Mouse (Mus musculus): Measurements from ENCODE around the gene Sbds. TPM values are rescaled to one million over a fixed set of nuclear protein-coding genes. Genes with fewer than 3 reads are reported as not detected.

Gene Sbds
- polyA plus RNA-seq, 1 experiment, result 40.7 TPM

- WGBS, result 92% methylated on average over 5 of the region's 5 CpGs
- no peak for TF ChIP-seq CTCF (conservative IDR thresholded peaks at IDR 0.05; ENCODE audit: insufficient read depth, insufficient read length, low read depth, low read length)
- Histone ChIP-seq H3K27ac (ENCODE audit: insufficient read depth, low read depth, low read length) (no peak overlapping the region), H3K27me3 (replicated peaks; ENCODE audit: control insufficient read depth, insufficient read depth, low read length) (no peaks in the 10 kb centered on the region), H3K4me1 (ENCODE audit: control insufficient read depth, insufficient read depth, low read length) (peaks cover 9% of the 10 kb centered on the region; the same call in 1 of the 2 replicates), H3K36me3 (ENCODE audit: control insufficient read depth, insufficient read depth, low read length) (no peaks in the 10 kb centered on the region), H3K4me3 (ENCODE audit: insufficient read depth, low read depth, low read length) (no peak overlapping the region)
- DNase-seq, result no peak
Measured at GRCm38 (mm10) chr5:130218336-130218735, 37.0 kb downstream of the Sbds start.

- no peak for TF ChIP-seq POLR2A (IDR thresholded peaks at IDR 0.05; ENCODE audit: low read depth, low read length)
- TF ChIP-seq CTCF (conservative IDR thresholded peaks at IDR 0.05; ENCODE audit: insufficient read depth, insufficient read length, low read depth, low read length), result no peak
- 78% methylated on average over 4 of the region's 4 CpGs for WGBS
- Histone ChIP-seq H3K27me3 (replicated peaks; ENCODE audit: control insufficient read depth, insufficient read depth, low read length) (no peaks in the 10 kb centered on the region), H3K27ac (ENCODE audit: insufficient read depth, low read depth, low read length) (no peak overlapping the region), H3K4me1 (ENCODE audit: control insufficient read depth, insufficient read depth, low read length) (0 out of 2 replicates have a peak, but pooled peaks cover 6% of the 10 kb centered on the region), H3K4me3 (ENCODE audit: insufficient read depth, low read depth, low read length) (no peak overlapping the region), H3K36me3 (ENCODE audit: control insufficient read depth, insufficient read depth, low read length) (no peaks in the 10 kb centered on the region)
- DNase-seq, result peak; percentile 49
Measured at GRCm38 (mm10) chr5:130217406-130217805, 37.9 kb downstream of the Sbds start.

- H3K27me3 ChIP-seq (replicated peaks; ENCODE audit: control insufficient read depth, insufficient read depth, low read length), result no peaks in the 10 kb centered on the region
- no peak within 1 kb of the TSS for H3K4me3 ChIP-seq (ENCODE audit: insufficient read depth, low read depth, low read length)
- no peak within 1 kb of the TSS for H3K27ac ChIP-seq (ENCODE audit: insufficient read depth, low read depth, low read length)
- no peak for TF ChIP-seq CTCF (conservative IDR thresholded peaks at IDR 0.05; ENCODE audit: insufficient read depth, insufficient read length, low read depth, low read length)
- no peak for TF ChIP-seq POLR2A (IDR thresholded peaks at IDR 0.05; ENCODE audit: low read depth, low read length)
- H3K36me3 ChIP-seq (ENCODE audit: control insufficient read depth, insufficient read depth, low read length), result no peaks in the 10 kb centered on the region
- WGBS, result 84% methylated on average over 7 of the region's 7 CpGs
- no peak for DNase-seq
- 0 out of 2 replicates have a peak, but pooled peaks cover 6% of the 10 kb centered on the region for H3K4me1 ChIP-seq (ENCODE audit: control insufficient read depth, insufficient read depth, low read length)
Measured at GRCm38 (mm10) chr5:130216781-130217180, 38.5 kb downstream of the Sbds start, which contains the start of gene Tmem248. Gene Tmem248 (plus strand): TSS chr5:130217081.

GRCm38 (mm10) chr5:130212956-130213355, 42.4 kb downstream of the Sbds start:
- no peaks in the 10 kb centered on the region for H3K27me3 ChIP-seq (replicated peaks; ENCODE audit: control insufficient read depth, insufficient read depth, low read length)
- TF ChIP-seq POLR2A (IDR thresholded peaks at IDR 0.05; ENCODE audit: low read depth, low read length) (no peak), CTCF (conservative IDR thresholded peaks at IDR 0.05; ENCODE audit: insufficient read depth, insufficient read length, low read depth, low read length) (no peak)
- H3K36me3 ChIP-seq (ENCODE audit: control insufficient read depth, insufficient read depth, low read length), result no peaks in the 10 kb centered on the region
- no peak overlapping the region for H3K27ac ChIP-seq (ENCODE audit: insufficient read depth, low read depth, low read length)
- WGBS, result 79% methylated on average over 11 of the region's 11 CpGs
- no peak for DNase-seq
- H3K4me1 ChIP-seq (ENCODE audit: control insufficient read depth, insufficient read depth, low read length), result no peaks in the 10 kb centered on the region
- H3K4me3 ChIP-seq (ENCODE audit: insufficient read depth, low read depth, low read length), result no peak overlapping the region

GRCm38 (mm10) chr5:130207299-130207698, 48.0 kb downstream of the Sbds start:
- TF ChIP-seq POLR2A (IDR thresholded peaks at IDR 0.05; ENCODE audit: low read depth, low read length) (no peak), CTCF (conservative IDR thresholded peaks at IDR 0.05; ENCODE audit: insufficient read depth, insufficient read length, low read depth, low read length) (no peak)
- Histone ChIP-seq H3K36me3 (ENCODE audit: control insufficient read depth, insufficient read depth, low read length) (no peaks in the 10 kb centered on the region), H3K4me3 (ENCODE audit: insufficient read depth, low read depth, low read length) (no peak overlapping the region), H3K4me1 (ENCODE audit: control insufficient read depth, insufficient read depth, low read length) (peaks cover 5% of the 10 kb centered on the region; the same call in 1 of the 2 replicates), H3K27me3 (replicated peaks; ENCODE audit: control insufficient read depth, insufficient read depth, low read length) (no peaks in the 10 kb centered on the region), H3K27ac (ENCODE audit: insufficient read depth, low read depth, low read length) (no peak overlapping the region)
- no peak for DNase-seq
- WGBS, result 94% methylated on average over 4 of the region's 4 CpGs

GRCm38 (mm10) chr5:130205441-130206023, 49.8 kb downstream of the Sbds start:
- no peaks in the 10 kb centered on the region for H3K27me3 ChIP-seq (replicated peaks; ENCODE audit: control insufficient read depth, insufficient read depth, low read length)
- TF ChIP-seq POLR2A (IDR thresholded peaks at IDR 0.05; ENCODE audit: low read depth, low read length) (no peak), CTCF (conservative IDR thresholded peaks at IDR 0.05; ENCODE audit: insufficient read depth, insufficient read length, low read depth, low read length) (no peak)
- 78% methylated on average over 3 of the region's 3 CpGs for WGBS
- H3K4me3 ChIP-seq (ENCODE audit: insufficient read depth, low read depth, low read length), result no peak overlapping the region
- peaks cover 14% of the 10 kb centered on the region; the same call in 1 of the 2 replicates for H3K4me1 ChIP-seq (ENCODE audit: control insufficient read depth, insufficient read depth, low read length)
- H3K36me3 ChIP-seq (ENCODE audit: control insufficient read depth, insufficient read depth, low read length), result no peaks in the 10 kb centered on the region
- no peak overlapping the region for H3K27ac ChIP-seq (ENCODE audit: insufficient read depth, low read depth, low read length)
- DNase-seq, result no peak

GRCm38 (mm10) chr5:130204560-130204959, 50.8 kb downstream of the Sbds start:
- Histone ChIP-seq H3K36me3 (ENCODE audit: control insufficient read depth, insufficient read depth, low read length) (peaks cover 3% of the 10 kb centered on the region; the same call in 1 of the 2 replicates), H3K4me1 (ENCODE audit: control insufficient read depth, insufficient read depth, low read length) (peaks cover 20% of the 10 kb centered on the region; the same call in 1 of the 2 replicates), H3K27me3 (replicated peaks; ENCODE audit: control insufficient read depth, insufficient read depth, low read length) (no peaks in the 10 kb centered on the region), H3K27ac (ENCODE audit: insufficient read depth, low read depth, low read length) (no peak overlapping the region), H3K4me3 (ENCODE audit: insufficient read depth, low read depth, low read length) (no peak overlapping the region)
- WGBS, result 76% methylated on average over 6 of the region's 6 CpGs
- no peak for DNase-seq
- TF ChIP-seq CTCF (conservative IDR thresholded peaks at IDR 0.05; ENCODE audit: insufficient read depth, insufficient read length, low read depth, low read length) (no peak), POLR2A (IDR thresholded peaks at IDR 0.05; ENCODE audit: low read depth, low read length) (no peak)

All from kidney, adult 2 months (tissue).